Mouse (Mus musculus) WW6 (cell line): Measurements from ENCODE around the gene Fads6.

Experiments used
- DNase-seq: peaks from one replicate; pipeline ENCODE4 v3.0.0-alpha.2; 2013; ENCODE audit warnings: low read depth, low spot score

Fads6 gene

GRCm38 (mm10) chr11:115300745-115301144 lies 3.3 kb upstream of the Fads6 start:
- no peak for DNase-seq

GRCm38 (mm10) chr11:115298160-115298559 lies 697 bp upstream of the Fads6 start:
- no peak for DNase-seq

- no peak for DNase-seq
These were observed 822 bp downstream of the Fads6 start for GRCm38 (mm10) chr11:115296471-115297210.

GRCm38 (mm10) chr11:115295939-115296338 lies 1.5 kb downstream of the Fads6 start:
- DNase-seq: no peak

- no peak for DNase-seq
These were observed 4.7 kb downstream of the Fads6 start for GRCm38 (mm10) chr11:115292631-115293375.

- no peak for DNase-seq
These were observed 6.0 kb downstream of the Fads6 start for GRCm38 (mm10) chr11:115291503-115291902.

GRCm38 (mm10) chr11:115290919-115291318 lies 6.5 kb downstream of the Fads6 start:
- no peak for DNase-seq

GRCm38 (mm10) chr11:115290314-115290713 lies 7.1 kb downstream of the Fads6 start:
- no peak for DNase-seq

- DNase-seq: no peak
These were observed 7.6 kb downstream of the Fads6 start for GRCm38 (mm10) chr11:115289885-115290284.

GRCm38 (mm10) chr11:115288305-115288704 lies 9.2 kb downstream of the Fads6 start:
- DNase-seq: no peak

GRCm38 (mm10) chr11:115287386-115287785 lies 10.1 kb downstream of the Fads6 start:
- no peak for DNase-seq

- no peak for DNase-seq
These were observed 11.1 kb downstream of the Fads6 start for GRCm38 (mm10) chr11:115286201-115286993.

- DNase-seq: no peak
These were observed 12.2 kb downstream of the Fads6 start for GRCm38 (mm10) chr11:115285282-115285681.

GRCm38 (mm10) chr11:115283891-115284620 lies 13.4 kb downstream of the Fads6 start:
- DNase-seq: no peak

- DNase-seq: no peak
These were observed 14.0 kb downstream of the Fads6 start for GRCm38 (mm10) chr11:115283486-115283765.

GRCm38 (mm10) chr11:115282723-115283485 lies 14.6 kb downstream of the Fads6 start:
- no peak for DNase-seq

GRCm38 (mm10) chr11:115282295-115282694 lies 15.2 kb downstream of the Fads6 start:
- DNase-seq: no peak

- no peak for DNase-seq
These were observed 17.7 kb downstream of the Fads6 start for GRCm38 (mm10) chr11:115279726-115280125.

- no peak for DNase-seq
These were observed 19.3 kb downstream of the Fads6 start for GRCm38 (mm10) chr11:115278176-115278575.

GRCm38 (mm10) chr11:115277604-115277975 lies 19.9 kb downstream of the Fads6 start:
- DNase-seq: no peak
